23 mouse cellular contexts compared by ENCODE assay signal in the genomic region with DNA sequence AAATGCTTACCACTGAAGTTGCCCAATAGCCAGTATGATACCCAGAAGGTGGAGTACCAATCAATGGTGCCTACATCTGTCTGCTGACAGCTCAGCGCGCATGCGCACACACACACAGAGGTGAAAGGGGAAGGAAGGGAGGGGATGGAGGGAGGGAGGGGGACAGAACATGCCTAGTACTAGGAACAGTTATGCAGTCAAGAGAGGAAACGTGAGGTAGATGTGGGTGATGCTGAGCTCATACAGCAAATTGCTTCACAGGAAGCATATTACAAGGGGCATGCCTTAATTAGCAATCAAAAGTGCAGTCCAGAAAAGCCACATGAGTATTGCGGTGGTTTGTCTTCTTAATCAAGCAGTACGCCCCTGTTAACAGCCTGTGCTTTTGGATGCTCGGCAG.
DNase-seq lines count a peak whose midpoint lies in the region; ATAC-seq lines count a peak whose summit lies in the region.
"Had no signal": no experiment of that assay in that cellular context is flagged by ENCODE, and none has a peak within 500 bp of the region (broad histone marks: within the 10 kb centered on the region; RNA-seq: fewer than 3 reads in every experiment).

No protein-coding gene starts in this region.

- H3K4me1 ChIP-seq in intestine, embryonic 14.5 days (replicated peaks; ENCODE audit: control insufficient read depth, insufficient read depth, low read length), result no peaks in the 10 kb centered on the region
- no peaks in the 10 kb centered on the region for H3K4me1 ChIP-seq in intestine, embryonic 16.5 days (ENCODE audit: control insufficient read depth, insufficient read depth, low read length)
- H3K4me1 ChIP-seq: forebrain, embryonic 10.5 days; forebrain, embryonic 13.5 days had no signal

- no peaks in the 10 kb centered on the region for H3K27me3 ChIP-seq in intestine, embryonic 14.5 days (replicated peaks; ENCODE audit: control insufficient read depth, insufficient read depth, low read length)
- H3K27me3 ChIP-seq in intestine, embryonic 16.5 days (replicated peaks; ENCODE audit: control insufficient read depth, insufficient read depth, low read length), result no peaks in the 10 kb centered on the region
- H3K27me3 ChIP-seq: forebrain, embryonic 13.5 days had no signal

- 90% methylated on average over 7 of the region's 7 CpGs for WGBS in intestine, embryonic 14.5 days
- WGBS in intestine, embryonic 16.5 days, result 89% methylated on average over 7 of the region's 7 CpGs

- no peak overlapping the region for H3K27ac ChIP-seq in intestine, embryonic 14.5 days (ENCODE audit: low read depth)
- H3K27ac ChIP-seq in intestine, embryonic 16.5 days (ENCODE audit: low read length), result no peak overlapping the region
- H3K27ac ChIP-seq: forebrain, embryonic 10.5 days; forebrain, embryonic 13.5 days; heart, embryonic 15.5 days had no signal

- peak; percentile 34 for DNase-seq in intestine, embryonic 14.5 days (ENCODE audit: low spot score)
- DNase-seq in frontal cortex, postnatal 36 days (ENCODE audit: low spot score in 2 of 2), result no peak
- DNase-seq: adrenal gland, adult 8-10 months; adrenal gland, postnatal 25 days; cerebellum, adult 11-12 months; cerebellum, adult 8-10 months; cerebellum, postnatal 10 days; cerebellum, postnatal 36 days; gastrocnemius, postnatal 25 days; heart, postnatal 10 days; heart, postnatal 36 days had no signal

- no peaks in the 10 kb centered on the region for H3K36me3 ChIP-seq in intestine, embryonic 14.5 days (ENCODE audit: control insufficient read depth, insufficient read depth, low read length)
- H3K36me3 ChIP-seq in intestine, embryonic 16.5 days (ENCODE audit: control insufficient read depth, insufficient read depth, low read length), result no peaks in the 10 kb centered on the region
- H3K36me3 ChIP-seq: forebrain, embryonic 10.5 days; heart, embryonic 12.5 days; heart, embryonic 15.5 days had no signal

- no peak overlapping the region for H3K4me3 ChIP-seq in intestine, embryonic 14.5 days (ENCODE audit: low read depth, low read length)
- no peak overlapping the region for H3K4me3 ChIP-seq in intestine, embryonic 16.5 days (ENCODE audit: low read length)
- H3K4me3 ChIP-seq: forebrain, embryonic 10.5 days; forebrain, embryonic 13.5 days; heart, embryonic 12.5 days; heart, embryonic 15.5 days had no signal

- no peak for ATAC-seq in intestine, embryonic 14.5 days (replicated peaks; ENCODE audit: low FRiP score, low TSS enrichment, low read depth)
- ATAC-seq in intestine, embryonic 16.5 days, result no peak
- ATAC-seq in common myeloid progenitor, adult 5-6 weeks (replicated peaks; ENCODE audit: low read depth, poor library complexity, severe bottlenecking), result peak; percentile 90
- peak; percentile 80 to 82 for ATAC-seq in hematopoietic stem cell, adult 5-6 weeks (replicated peaks in 1 of 2; ENCODE audit: insufficient read depth in 1 of 2, low FRiP score in 2 of 2, low TSS enrichment in 1 of 2, low read depth in 1 of 2, poor library complexity in 2 of 2, severe bottlenecking in 2 of 2)
- no peak for ATAC-seq in frontal cortex, adult (ENCODE audit: low TSS enrichment)
- ATAC-seq: activated CD4-positive, CD25-positive, alpha-beta regulatory T cell, adult 4 months; forebrain, embryonic 13.5 days; forebrain, embryonic 16.5 days; hindbrain, embryonic 16.5 days; intestine, postnatal 0 days had no signal

- H3K9ac ChIP-seq in intestine, embryonic 14.5 days (ENCODE audit: low read length), result no peak overlapping the region
- H3K9ac ChIP-seq in intestine, embryonic 16.5 days (ENCODE audit: low read depth, low read length), result no peak overlapping the region
- H3K9ac ChIP-seq: forebrain, embryonic 13.5 days; heart, embryonic 12.5 days; heart, embryonic 15.5 days had no signal

- no peaks in the 10 kb centered on the region for H3K9me3 ChIP-seq in intestine, embryonic 14.5 days (ENCODE audit: control insufficient read depth, low read length)
- no peaks in the 10 kb centered on the region for H3K9me3 ChIP-seq in intestine, embryonic 16.5 days (ENCODE audit: control insufficient read depth, low read length)
- H3K9me3 ChIP-seq: forebrain, embryonic 10.5 days; forebrain, embryonic 13.5 days; heart, embryonic 12.5 days; heart, embryonic 15.5 days had no signal

- H3K4me2 ChIP-seq in intestine, embryonic 14.5 days (ENCODE audit: low read length), result no peak overlapping the region
- no peak overlapping the region for H3K4me2 ChIP-seq in intestine, embryonic 16.5 days (ENCODE audit: low read depth, low read length)
- H3K4me2 ChIP-seq: forebrain, embryonic 13.5 days; heart, embryonic 12.5 days; heart, embryonic 15.5 days had no signal

Comparison
In these comparisons a context has a peak if more than half of its experiments do, and no peak if none do; other contexts are left out.
1. ATAC-seq: peak in common myeloid progenitor, adult 5-6 weeks (single experiment) and hematopoietic stem cell, adult 5-6 weeks (2 of 2); none in intestine, embryonic 14.5 days (single experiment), intestine, embryonic 16.5 days (single experiment) and frontal cortex, adult (single experiment).